Mouse (Mus musculus): ENCODE measurements around the gene Recql. TPM values are rescaled to one million over a fixed set of nuclear protein-coding genes. Genes with fewer than 3 reads are reported as not detected.

The Recql gene
- polyA plus RNA-seq (2012; ENCODE audit: insufficient read depth, insufficient read length, missing spikeins): 11.9 and 12.5 TPM in 2 replicates

DNA sequence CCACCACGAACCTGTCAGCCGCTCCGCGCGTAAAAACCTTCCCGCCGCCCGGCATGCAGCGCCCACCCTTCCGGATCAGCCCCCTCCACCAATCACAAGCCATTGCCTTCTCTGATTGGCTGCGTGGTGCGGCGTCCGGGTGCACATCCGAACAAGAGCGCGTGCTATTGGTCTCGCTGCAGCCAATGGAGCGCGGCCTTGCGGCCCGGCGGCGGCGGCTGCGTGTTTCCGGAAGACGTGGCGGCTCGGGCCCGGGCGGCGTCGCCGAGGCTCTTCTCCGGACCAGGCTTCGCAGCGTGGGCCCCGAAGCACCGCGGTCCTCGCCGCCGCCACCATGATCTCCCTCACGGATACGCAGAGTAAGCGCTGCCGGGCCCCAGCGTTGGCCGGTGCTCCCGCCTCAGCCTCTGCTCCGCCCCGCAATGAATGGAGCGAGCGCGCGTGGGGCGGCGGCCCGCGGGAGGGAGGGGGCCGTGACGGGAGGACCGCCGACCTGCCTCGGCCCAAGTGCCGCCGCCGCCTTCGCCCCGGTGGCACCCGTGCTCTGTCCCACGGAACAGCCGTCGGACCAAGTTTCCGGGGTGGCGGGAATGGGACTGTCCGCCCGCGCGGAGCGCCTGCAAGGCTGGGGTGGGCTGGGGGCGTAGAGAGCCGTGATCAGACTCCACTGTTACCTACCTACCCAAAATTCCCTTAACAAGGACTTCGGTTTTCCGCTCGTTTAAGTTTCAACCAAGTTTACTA, at the start of gene Recql, which contains the start of gene Golt1b:
Gene Recql, minus strand, starts transcription at position 77 of the 744 bp plus-strand sequence.
Gene Golt1b, plus strand, starts transcription at position 211 of the 744 bp plus-strand sequence.
- Histone ChIP-seq H3K27ac (replicated peaks; ENCODE audit: low read depth, low read length) (no peak within 1 kb of the TSS), H3K4me3 (ENCODE audit: insufficient read depth, low read depth, low read length) (peak within 1 kb of the TSS; percentile 97), H3K4me1 (ENCODE audit: control insufficient read depth, insufficient read depth, insufficient read length, low read length) (peaks cover 7% of the 10 kb centered on the region)

DNA sequence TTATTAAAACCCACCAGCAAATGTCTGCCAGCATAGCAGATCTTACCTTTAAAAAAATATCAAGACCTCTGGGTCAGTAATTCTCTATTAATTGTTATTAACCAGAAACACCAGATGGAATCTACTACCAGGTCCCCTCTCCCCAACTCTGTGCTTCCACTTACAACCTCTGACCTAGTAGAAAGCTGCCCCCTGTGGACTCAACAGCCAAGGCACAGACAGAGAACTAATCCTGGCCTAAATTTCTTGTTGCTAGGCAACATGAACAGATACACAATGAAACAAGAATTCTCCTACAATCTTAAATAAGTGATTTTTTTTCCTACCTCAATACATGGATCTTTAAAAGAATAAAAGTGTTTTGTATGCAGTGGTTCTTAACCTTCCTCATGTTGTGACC, 42.2 kb upstream of the Recql start:
- no peak overlapping the region for H3K27ac ChIP-seq (replicated peaks; ENCODE audit: low read depth, low read length)
- H3K4me3 ChIP-seq (ENCODE audit: insufficient read depth, low read depth, low read length): no peak overlapping the region
- H3K4me1 ChIP-seq (ENCODE audit: control insufficient read depth, insufficient read depth, insufficient read length, low read length): no peaks in the 10 kb centered on the region

DNA sequence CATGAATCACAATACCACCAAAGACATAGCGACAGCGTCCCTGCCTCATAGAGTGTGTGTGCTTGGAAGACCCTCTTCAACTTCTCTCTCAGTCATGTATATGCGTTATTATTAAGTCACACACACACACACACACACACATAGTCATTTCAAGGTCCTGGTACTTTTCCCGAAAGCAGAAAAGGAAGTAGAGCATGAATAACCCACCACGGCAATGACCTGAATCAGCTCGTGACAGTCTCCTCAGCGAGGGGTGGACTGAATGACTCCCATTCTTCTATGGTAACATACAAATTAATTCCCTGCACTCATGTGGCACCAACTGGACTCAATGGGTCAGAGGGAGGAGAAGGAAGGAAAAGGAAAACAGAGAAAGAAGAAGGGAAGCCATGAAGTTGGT, 38.1 kb upstream of the Recql start:
- Histone ChIP-seq H3K27ac (replicated peaks; ENCODE audit: low read depth, low read length) (no peak overlapping the region), H3K4me1 (ENCODE audit: control insufficient read depth, insufficient read depth, insufficient read length, low read length) (no peaks in the 10 kb centered on the region), H3K4me3 (ENCODE audit: insufficient read depth, low read depth, low read length) (no peak overlapping the region)

DNA sequence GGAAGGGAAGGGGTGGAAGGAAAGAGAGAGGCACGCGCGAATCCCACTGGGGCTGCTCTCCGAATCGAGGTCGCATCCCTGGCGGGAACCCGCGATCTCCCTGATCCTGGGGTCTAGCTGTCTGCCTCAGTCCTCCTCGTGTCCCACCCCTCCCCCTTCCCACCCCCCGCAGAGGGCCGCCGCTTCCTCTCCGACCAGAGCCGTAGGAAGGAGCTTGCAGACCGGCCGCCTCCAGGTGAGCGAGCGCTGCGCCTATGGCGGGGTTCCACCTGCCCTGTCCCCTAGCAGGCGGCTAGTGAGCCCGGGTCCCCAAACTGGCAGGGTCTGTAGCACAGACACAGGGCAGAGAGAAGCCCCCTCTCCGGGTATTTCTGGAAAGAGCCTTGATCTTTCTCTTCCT, 27.7 kb upstream of the Recql start:
- no peak overlapping the region for H3K4me3 ChIP-seq (ENCODE audit: insufficient read depth, low read depth, low read length)

DNA sequence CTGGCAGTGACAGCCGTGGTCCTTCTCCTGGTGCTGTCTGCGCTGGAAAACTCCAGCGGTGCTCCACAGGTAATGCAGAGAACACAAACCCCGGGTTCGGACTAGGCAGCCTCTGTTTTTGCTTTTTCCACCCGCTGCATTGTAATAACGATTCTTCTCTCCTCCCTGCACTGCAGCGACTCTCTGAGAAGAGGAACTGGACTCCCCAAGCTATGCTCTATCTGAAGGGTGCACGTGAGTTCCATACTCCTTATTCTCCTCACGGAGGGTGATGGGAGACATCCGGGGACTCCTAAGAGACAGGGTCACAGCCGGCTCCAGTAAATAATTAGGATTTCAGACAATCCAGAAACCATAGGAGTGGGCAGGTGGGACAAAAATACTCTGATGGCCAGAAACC, 27.0 kb upstream of the Recql start:
- H3K27ac ChIP-seq (replicated peaks; ENCODE audit: low read depth, low read length): no peak overlapping the region
- H3K4me1 ChIP-seq (ENCODE audit: control insufficient read depth, insufficient read depth, insufficient read length, low read length): no peaks in the 10 kb centered on the region
- no peak overlapping the region for H3K4me3 ChIP-seq (ENCODE audit: insufficient read depth, low read depth, low read length)

More for the DNA sequence above, 27.7 kb upstream of the Recql start:
- Histone ChIP-seq H3K4me1 (ENCODE audit: control insufficient read depth, insufficient read depth, insufficient read length, low read length) (no peaks in the 10 kb centered on the region), H3K27ac (replicated peaks; ENCODE audit: low read depth, low read length) (no peak overlapping the region)

DNA sequence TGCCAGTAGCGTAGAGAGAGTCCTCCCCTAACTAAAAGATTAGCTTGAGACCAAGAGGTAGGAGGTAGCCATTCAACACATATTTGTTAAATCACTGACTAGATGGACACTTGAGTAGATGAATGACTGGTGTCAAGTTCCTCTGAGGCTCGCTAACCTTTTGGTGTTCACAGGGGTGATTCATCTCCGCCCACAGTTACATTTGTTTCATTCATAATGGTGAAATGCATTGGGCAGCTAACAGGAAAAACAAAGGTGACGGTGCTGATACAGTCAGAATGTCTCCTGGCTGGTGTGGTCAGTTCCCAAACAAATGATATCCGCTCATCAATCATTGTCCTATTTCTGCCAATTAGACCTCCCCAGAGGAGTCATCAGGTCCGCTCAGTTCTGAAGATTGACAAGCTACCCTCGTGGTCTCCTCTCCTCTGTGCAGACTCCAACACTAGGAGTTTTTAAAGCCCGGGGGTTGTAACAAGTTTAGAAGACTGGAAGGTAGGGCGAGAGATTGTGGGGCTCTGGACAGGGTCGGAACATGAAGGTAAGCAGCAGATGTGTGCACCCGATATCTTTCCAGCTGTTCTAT, 26.1 kb upstream of the Recql start, which contains the start of gene Spx:
Gene Spx, plus strand, starts transcription at position 536 of the 586 bp plus-strand sequence.
- H3K27ac ChIP-seq (replicated peaks; ENCODE audit: low read depth, low read length): no peak within 1 kb of the TSS
- H3K4me1 ChIP-seq (ENCODE audit: control insufficient read depth, insufficient read depth, insufficient read length, low read length): no peaks in the 10 kb centered on the region
- H3K4me3 ChIP-seq (ENCODE audit: insufficient read depth, low read depth, low read length): no peak within 1 kb of the TSS

DNA sequence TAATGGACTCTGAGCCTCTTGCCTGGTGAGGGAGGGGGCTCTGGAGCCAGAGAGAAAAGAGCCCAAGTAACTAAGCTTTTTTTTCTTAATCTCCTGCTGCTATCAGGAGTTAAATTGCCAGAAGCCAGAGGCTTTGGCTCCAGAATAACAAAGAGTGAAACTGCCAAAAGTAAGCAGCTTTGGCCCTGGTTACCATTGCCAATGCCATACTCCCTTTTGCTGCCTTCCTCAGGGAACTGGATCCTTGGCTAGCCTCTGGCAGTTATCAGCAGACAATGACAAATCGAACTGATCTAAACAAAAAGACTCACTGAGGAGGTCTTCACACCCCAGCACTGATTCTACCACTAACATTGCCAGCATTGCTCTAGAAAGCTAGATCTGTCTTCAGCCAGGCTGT, 24.3 kb upstream of the Recql start:
- Histone ChIP-seq H3K4me1 (ENCODE audit: control insufficient read depth, insufficient read depth, insufficient read length, low read length) (no peaks in the 10 kb centered on the region), H3K27ac (replicated peaks; ENCODE audit: low read depth, low read length) (no peak overlapping the region), H3K4me3 (ENCODE audit: insufficient read depth, low read depth, low read length) (no peak overlapping the region)

DNA sequence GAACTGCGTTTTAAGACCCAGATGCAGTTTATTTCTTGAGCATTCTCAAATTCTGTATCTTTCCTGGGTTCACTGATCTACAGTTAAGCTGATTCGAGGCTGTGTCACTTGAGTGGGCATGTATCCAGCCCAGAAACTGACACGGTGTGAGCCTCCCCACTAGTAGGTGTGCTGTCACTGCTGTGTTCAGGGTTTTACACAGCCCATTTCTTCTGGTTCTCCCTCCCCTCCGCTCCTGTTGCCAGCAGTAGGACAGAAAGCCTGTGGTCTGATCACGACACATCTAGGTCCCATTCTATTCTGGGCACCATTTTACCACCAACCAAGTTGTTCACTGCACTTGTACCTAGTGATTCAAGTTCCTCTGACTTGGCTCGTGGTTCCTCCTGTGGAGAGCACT, 8.9 kb upstream of the Recql start:
- no peak overlapping the region for H3K27ac ChIP-seq (replicated peaks; ENCODE audit: low read depth, low read length)
- H3K4me3 ChIP-seq (ENCODE audit: insufficient read depth, low read depth, low read length): no peak overlapping the region
- H3K4me1 ChIP-seq (ENCODE audit: control insufficient read depth, insufficient read depth, insufficient read length, low read length): peaks cover 10% of the 10 kb centered on the region; the same call in 1 of the 2 replicates

DNA sequence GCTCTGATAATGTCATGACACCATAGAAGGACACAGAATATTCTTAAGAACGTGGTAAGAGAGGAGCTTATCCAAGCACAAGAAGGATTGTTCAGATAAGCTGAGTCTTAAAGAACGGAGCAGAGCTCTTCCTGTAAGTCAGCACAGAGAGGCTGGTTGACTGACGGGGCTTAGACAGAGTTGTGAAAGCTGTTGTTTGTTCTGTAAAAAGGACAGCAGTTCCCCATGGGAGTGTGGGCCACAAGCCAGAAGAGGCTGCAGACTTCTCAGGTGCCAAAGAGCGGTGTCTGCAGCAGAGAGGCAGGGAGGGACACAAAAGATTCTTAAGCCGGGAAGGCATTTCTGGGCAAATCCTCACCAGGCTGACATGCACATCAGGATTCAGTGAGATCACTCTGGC, 7.8 kb upstream of the Recql start:
- H3K4me3 ChIP-seq (ENCODE audit: insufficient read depth, low read depth, low read length): no peak overlapping the region
- peaks cover 12% of the 10 kb centered on the region for H3K4me1 ChIP-seq (ENCODE audit: control insufficient read depth, insufficient read depth, insufficient read length, low read length)
- H3K27ac ChIP-seq (replicated peaks; ENCODE audit: low read depth, low read length): no peak overlapping the region

DNA sequence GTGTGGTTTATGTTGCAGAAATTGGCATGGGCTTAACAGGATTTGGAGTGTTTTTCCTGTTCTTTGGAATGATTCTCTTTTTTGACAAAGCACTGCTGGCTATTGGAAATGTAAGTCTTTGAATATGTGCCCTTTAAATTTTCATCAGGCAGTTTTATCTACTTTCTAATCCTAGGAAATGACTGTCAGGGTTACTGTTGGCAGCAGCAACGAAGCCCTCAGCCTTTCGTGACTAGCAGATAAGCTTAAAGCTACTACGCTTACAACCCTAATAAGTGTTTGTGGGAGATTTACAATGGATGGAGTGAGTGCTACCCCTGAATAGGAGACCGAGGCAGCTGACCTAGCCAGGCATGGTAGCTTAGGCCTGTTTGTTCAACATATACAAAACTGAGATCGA, 5.4 kb upstream of the Recql start:
- Histone ChIP-seq H3K27ac (replicated peaks; ENCODE audit: low read depth, low read length) (no peak overlapping the region; the same call in 1 of the 2 replicates), H3K4me3 (ENCODE audit: insufficient read depth, low read depth, low read length) (no peak overlapping the region), H3K4me1 (ENCODE audit: control insufficient read depth, insufficient read depth, insufficient read length, low read length) (peaks cover 16% of the 10 kb centered on the region)

DNA sequence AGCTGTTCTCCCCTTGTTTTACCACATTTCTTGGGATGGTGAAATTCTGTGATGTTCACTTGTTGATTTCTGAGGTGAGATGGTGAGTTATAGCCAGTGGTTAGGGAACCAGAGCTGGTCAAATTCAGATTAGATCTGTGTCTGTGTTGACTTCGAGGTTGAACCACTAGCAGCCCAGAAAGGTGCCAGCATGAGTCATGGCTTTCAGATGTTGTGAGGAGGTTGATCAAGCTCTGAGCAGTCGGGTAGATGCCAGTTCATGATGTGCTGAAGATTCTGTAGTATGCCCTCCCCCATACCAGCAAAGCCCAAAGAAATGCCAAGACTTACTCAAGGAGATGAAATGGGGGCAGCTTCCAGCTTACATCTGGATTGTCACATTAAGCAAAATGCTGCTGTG, 2.2 kb upstream of the Recql start:
- Histone ChIP-seq H3K27ac (replicated peaks; ENCODE audit: low read depth, low read length) (no peak overlapping the region), H3K4me1 (ENCODE audit: control insufficient read depth, insufficient read depth, insufficient read length, low read length) (peaks cover 16% of the 10 kb centered on the region), H3K4me3 (ENCODE audit: insufficient read depth, low read depth, low read length) (no peak overlapping the region)

DNA sequence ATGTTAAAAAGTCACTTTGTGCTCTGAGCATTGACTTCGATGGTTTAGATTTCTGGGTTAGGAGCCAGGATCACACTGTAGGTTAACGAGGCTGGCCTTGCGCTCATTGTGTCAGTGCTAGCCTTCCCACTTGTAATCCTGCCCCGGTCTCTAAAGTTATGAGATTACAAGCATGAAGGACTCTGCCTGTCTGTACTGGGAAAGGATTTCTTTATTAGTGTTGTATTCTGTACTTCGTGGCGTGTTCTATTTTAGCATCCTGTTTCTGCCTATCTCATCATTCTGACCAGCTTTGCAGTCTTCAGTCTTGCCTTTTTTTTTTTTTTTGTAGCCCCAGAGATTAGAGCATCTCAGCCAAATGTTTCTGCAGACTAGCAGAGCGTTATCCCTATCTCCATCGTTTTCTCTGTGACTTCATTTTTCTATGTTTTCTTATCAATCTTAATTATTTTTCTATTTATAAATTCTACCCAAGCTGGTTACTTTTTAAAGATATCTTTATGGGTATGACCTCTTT, 926 bp upstream of the Recql start:
- Histone ChIP-seq H3K4me3 (ENCODE audit: insufficient read depth, low read depth, low read length) (peak overlapping the region; percentile 81), H3K27ac (replicated peaks; ENCODE audit: low read depth, low read length) (no peak overlapping the region), H3K4me1 (ENCODE audit: control insufficient read depth, insufficient read depth, insufficient read length, low read length) (peaks cover 7% of the 10 kb centered on the region)

DNA sequence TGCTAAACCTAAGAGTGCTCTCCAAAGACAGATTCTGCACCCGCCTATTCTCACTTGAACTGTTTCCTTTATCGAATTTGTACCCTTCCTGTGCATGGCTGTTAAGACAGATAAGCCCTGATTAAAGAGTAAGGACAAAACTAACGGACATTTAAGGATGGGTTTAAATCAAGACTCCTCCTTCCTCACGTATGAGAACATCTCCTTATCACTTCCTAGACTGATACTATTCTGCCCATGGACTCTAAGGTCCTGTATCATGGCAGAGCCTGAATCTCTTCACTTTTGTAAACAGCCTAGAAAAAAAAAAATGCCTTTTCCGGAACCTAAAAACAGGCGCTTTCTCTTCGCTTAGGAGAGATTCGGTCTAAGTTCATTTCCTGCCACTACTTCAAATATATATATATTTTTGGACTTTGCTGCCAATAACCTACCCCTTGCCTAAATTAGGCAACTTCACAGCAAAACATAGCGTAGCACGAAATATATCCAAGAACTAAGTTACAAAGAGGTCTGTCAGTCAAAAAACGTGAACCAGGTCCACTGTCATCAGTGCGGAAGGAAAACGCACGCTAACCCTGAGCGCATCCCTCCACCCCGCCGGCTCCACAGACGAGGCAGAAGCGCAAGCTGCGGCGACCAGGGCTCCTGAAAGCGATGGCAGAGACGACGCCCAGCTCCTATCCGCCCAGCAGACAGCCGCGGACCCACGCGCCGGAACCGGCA, 439 bp downstream of the Recql start:
- Histone ChIP-seq H3K4me3 (ENCODE audit: insufficient read depth, low read depth, low read length) (peak overlapping the region; percentile 97), H3K27ac (replicated peaks; ENCODE audit: low read depth, low read length) (no peak overlapping the region), H3K4me1 (ENCODE audit: control insufficient read depth, insufficient read depth, insufficient read length, low read length) (peaks cover 7% of the 10 kb centered on the region)

DNA sequence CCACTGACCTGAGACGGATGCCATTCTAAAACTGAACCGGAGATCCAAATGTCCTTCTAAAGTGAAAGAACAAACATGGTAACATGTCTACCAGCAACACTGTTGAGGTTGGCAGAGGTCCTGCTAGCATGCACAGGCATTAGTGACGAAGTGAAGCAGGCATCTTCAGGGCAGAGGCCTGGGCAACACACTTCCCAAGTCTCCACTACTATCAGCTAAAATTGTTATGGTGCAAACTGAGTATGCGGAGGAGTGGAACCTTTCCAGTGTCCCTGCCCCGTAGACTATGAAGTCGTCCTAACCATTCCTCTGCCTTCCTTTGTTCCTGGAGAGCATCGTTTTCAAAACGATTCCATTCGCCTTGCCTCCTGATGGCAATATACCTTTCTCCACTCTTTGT, 2.4 kb downstream of the Recql start:
- Histone ChIP-seq H3K4me1 (ENCODE audit: control insufficient read depth, insufficient read depth, insufficient read length, low read length) (peaks cover 3% of the 10 kb centered on the region), H3K27ac (replicated peaks; ENCODE audit: low read depth, low read length) (no peak overlapping the region), H3K4me3 (ENCODE audit: insufficient read depth, low read depth, low read length) (no peak overlapping the region)

DNA sequence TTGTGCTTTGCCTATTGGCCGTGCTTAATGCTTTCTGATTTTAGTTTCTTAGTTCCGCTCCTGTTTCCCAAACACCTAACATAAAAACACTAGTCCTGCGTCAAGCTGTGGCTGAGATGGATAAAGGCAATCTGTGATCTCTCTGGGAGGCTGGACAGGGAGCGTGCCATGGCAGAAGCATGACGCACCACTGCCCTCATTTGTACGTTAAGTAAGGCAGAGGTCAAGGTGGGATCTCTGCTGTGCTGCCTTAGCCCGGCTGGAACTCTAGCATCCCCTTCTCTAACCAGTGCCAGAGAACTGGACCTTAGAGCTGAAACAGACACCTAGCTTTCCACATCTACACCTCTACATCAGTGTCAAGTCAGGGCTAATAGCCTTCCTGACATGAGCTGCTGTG, 5.3 kb downstream of the Recql start:
- H3K27ac ChIP-seq (replicated peaks; ENCODE audit: low read depth, low read length): no peak overlapping the region
- no peaks in the 10 kb centered on the region for H3K4me1 ChIP-seq (ENCODE audit: control insufficient read depth, insufficient read depth, insufficient read length, low read length)
- H3K4me3 ChIP-seq (ENCODE audit: insufficient read depth, low read depth, low read length): no peak overlapping the region

Data from brown adipose tissue, adult 24 weeks (tissue).